Mouse (Mus musculus) stomach, postnatal 0 days (tissue): ENCODE results near the gene Ces3a.

Source experiments
- CTCF ChIP-seq: IDR thresholded peaks from 2 replicates; pipeline ENCODE4 v1.5.1; 2016; ENCODE audit warnings: antibody characterized with exemption, low read depth, mild to moderate bottlenecking, moderate library complexity
- EP300 ChIP-seq: optimal IDR thresholded peaks from 2 replicates; pipeline ENCODE3; 2016; ENCODE audit warnings: antibody characterized with exemption

GRCm38 (mm10) chr8:105068971-105069370, 20.6 kb downstream of the Ces3a start:
- TF ChIP-seq EP300 (no peak), CTCF (no peak)
